Comparison of ENCODE assay signal across 16 mouse cellular contexts in the genomic region with DNA sequence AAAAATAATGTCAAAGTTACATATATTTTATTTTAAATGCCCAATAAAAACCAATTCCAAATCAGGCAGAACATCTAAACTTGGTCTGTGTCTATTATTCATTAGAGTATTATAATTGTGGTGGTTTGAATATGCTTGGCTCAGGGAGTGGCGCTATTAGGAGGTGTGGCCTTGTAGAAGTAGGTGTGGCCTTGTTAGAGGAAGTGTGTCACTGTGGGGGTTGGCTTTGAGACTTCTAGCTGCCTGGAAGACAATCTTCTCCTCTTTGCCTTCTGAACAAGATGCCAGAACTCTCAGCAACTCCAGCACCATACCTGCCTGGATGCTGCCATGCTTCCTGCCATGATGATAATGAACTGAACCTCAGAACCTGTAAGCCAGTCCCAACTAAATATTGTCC. TPM values are rescaled to one million over a fixed set of nuclear protein-coding genes. Genes with fewer than 3 reads are reported as not detected.
DNase-seq lines count a peak whose midpoint lies in the region.
"Had no signal": no experiment of that assay in that cellular context is flagged by ENCODE, and none has a peak within 500 bp of the region (broad histone marks: within the 10 kb centered on the region; RNA-seq: fewer than 3 reads in every experiment).

No protein-coding gene starts in this region.

- DNase-seq in 416B (ENCODE audit: low read depth) (peak; percentile 20), ES-CJ7 (ENCODE audit: low read depth, low spot score) (peak; percentile 34), R1 (ENCODE audit: low read depth, low spot score) (peak; percentile 64)
- no peak for DNase-seq in ovary, postnatal 10 days (ENCODE audit: low spot score)
- no peak for DNase-seq in adrenal gland, postnatal 4 days (ENCODE audit: low spot score in 2 of 2)
- DNase-seq in thymus, postnatal 25 days: no peak
- DNase-seq: adrenal gland, adult 8-10 months; adrenal gland, postnatal 14 days; adrenal gland, postnatal 36 days; B cell, adult 2 months; cerebellum, adult 11 months; cerebellum, adult 2 months; cerebellum, adult 9-10 months; cerebellum, postnatal 10 days; cerebellum, postnatal 25 days; forebrain, postnatal 0 days had no signal

RNA-seq across cellular contexts. Expression of gene Caprin2, which starts 22.1 kb away (rescaled TPM):
- total RNA-seq in adrenal gland, postnatal 4 days (2021): 10 to 100 TPM; 21.7 to 25.5 TPM

RNA-seq across cellular contexts. Expression of gene Ipo8, which starts 42.6 kb away (rescaled TPM):
- 10 to 100 TPM; 34.3 to 39.5 TPM for total RNA-seq in adrenal gland, postnatal 4 days (2021)

Comparison
In these comparisons a context has a peak if more than half of its experiments do, and no peak if none do; other contexts are left out.
1. DNase-seq: peak in 416B (single experiment), ES-CJ7 (single experiment) and R1 (single experiment); none in ovary, postnatal 10 days (single experiment), adrenal gland, postnatal 4 days (0 of 2) and thymus, postnatal 25 days (single experiment).